Mouse (Mus musculus): ENCODE results near the gene Zfp961.
"Not testable (repeated sequence)": the region's sequence is repeated elsewhere in the genome, so short reads cannot be mapped to it uniquely, and the experiment has no call there.

Gene Zfp961

DNA sequence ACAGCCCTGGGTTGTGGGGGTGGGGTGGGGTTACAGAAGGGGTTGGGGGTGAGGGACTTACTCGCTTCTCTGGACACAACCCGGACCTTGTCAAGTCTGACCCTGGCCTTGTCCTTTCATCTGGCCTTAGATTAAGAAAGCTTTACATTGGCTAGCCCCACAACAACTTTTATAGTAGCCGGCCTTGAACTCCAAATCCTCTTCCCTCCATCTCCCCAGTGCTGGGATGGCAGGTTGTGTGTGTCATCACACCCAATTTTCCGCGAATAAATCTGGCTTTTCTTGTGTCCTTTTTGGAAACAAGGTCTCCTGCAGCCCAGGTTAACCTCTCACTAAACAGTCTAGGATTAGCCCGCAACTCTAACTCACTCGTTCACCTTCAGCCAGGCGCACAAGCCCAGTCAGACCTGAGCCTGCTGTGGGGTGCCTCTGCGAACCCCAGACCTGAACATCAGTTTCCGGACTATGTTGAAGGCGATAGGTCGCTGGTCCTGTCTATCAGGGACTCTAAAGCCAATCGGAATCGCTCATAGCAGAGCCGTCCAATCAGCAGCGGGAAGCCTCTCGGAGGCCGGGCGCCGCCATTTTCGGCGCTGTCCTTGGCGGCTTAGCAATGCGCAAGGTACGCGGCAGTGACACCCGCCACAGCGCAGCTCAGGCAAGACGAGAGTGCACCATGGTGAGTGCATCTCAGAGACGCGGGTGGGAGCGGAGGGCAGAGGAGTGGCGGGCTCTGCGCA is at the start of gene Zfp961:
Gene Zfp961 (plus strand): TSS at position 557 of the 740 bp plus-strand sequence.
- peak; percentile 98 for DNase-seq

GRCm38 (mm10) chr8:71903084-71903483 is 47.8 kb upstream of the Zfp961 start:
- DNase-seq = not testable (repeated sequence)

- no peak for DNase-seq
These were observed 44.0 kb upstream of the Zfp961 start for GRCm38 (mm10) chr8:71906809-71907208.

- no peak for DNase-seq
These were observed 43.0 kb upstream of the Zfp961 start for GRCm38 (mm10) chr8:71907798-71908257.

GRCm38 (mm10) chr8:71908309-71909261 is 42.3 kb upstream of the Zfp961 start, which contains the start of the genes Zfp882 and Zfp617:
TSS of gene Zfp882 (plus strand) at chr8:71908608.
TSS of gene Zfp617 (plus strand) at chr8:71908635.
- DNase-seq = peak; percentile 84 to 88

DNA sequence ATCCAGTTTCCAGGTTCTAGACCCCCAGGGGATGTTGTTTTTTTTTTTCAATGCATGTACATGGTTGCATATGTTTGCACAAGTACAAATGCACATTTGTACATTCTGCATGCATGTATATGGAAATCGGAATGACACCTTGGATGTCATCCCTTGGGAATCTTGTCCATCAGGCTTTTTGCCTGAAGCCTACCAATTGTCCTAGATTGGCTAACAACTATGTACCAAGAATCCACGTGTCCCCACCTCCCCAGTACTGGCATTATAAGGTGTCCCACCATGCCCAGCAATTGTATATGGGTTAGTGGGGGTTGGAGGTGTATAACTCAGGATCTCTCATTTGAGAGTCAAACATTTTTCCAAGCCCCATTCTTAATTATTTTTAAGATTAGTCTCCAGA is 38.6 kb upstream of the Zfp961 start:
- no peak for DNase-seq

DNA sequence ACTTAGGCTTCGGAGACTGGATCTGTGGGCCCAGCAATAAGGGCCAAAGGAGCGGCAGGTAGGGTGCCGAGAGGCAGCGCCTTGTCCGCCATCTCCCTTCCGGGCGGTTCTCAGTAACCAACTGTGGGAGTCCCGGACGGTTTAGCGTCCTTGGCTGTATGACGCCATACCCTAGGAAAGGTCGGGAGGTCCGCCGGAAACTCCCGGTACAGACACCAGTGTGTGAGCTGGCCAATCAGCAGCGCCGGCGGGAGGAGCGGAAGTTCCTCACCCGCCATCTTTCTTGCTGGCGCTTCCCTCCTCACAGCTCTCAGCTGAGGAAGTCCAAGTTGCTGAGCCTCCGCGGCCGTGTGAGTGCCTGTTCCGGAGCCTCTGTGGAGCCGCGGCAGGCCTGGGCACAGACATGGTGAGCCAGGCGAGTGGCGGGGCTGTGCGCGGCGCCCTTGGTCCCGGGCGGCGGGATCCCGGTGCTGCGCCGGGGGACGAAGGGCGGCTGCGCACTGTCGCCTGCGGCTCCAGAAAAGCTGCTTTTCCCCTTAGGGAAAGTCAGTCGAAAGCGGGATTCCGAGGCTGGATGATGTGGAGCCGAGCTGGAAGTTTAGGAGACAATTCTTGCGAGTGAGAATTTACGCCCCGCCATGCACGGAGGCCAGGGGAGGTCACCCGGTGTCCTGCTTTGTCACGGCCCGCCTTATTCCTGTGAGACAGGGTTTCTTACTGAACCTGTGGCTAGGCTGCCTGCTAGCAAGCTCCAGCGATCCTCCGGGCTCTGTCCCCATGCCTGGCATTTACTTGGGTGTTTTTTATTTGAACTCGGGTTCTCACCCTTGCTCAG is 28.1 kb upstream of the Zfp961 start:
- peak; percentile 91 to 96 for DNase-seq

DNA sequence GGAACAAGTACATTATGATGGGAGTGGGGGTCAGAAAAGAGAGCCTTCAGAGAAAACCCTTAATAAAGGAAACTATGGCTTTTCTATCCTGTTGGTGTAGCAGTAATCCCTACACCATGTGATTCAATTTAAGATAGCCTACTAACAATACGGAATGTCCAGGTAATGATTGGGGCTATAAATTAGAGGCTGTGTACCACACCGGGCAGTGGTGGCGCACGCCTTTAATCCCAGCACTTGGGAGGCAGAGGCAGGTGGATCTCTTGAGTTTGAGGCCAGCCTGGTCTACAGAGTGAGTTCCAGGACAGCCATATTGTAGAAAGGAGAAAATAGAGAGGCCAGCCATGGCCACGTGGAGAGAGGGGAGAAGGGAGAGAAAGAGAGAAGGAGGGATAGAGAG is 25.0 kb upstream of the Zfp961 start:
- no peak for DNase-seq

DNA sequence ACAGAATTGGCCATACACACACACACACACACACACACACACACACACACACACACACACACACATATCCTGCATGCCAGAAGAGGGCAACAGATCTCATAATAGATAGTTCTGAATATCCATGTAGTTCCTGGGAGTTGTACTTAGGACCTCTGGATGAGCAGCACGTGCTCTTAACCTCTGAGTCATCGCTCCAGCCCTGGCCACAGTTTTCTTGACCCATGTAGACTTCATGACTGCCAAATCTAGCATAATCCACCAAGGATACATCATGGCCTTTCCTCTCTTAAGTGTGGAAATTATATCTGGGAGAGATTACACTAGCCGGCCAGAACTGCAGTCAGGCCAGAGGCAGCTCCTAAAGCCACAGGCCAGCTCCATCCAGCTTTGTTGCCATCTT is 24.3 kb upstream of the Zfp961 start:
- no peak for DNase-seq

- DNase-seq = no peak
These were observed 23.1 kb upstream of the Zfp961 start for GRCm38 (mm10) chr8:71927779-71928178.

DNA sequence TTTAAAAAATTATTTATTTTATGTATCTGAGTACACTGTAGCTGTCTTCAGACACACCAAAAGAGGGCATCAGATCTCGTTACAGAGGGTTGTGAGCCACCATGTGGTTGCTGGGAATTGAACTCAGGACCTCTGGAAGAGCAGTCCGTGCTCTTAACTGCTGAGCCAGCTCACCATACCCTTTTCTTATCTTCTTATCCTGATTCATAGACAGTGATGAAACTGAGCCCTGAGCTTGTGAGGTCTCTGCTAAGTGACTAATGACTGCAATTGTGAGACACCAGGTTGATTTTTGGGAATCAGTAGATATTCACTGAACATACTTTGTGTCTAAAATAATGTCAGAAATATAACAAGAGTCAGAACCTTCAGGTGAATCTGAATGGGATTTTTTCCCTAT is 12.8 kb upstream of the Zfp961 start:
- not testable (repeated sequence) for DNase-seq

GRCm38 (mm10) chr8:71940293-71941208 is 10.3 kb upstream of the Zfp961 start:
- DNase-seq = no peak

- no peak for DNase-seq
These were observed 9.1 kb upstream of the Zfp961 start for GRCm38 (mm10) chr8:71941776-71942175.

DNA sequence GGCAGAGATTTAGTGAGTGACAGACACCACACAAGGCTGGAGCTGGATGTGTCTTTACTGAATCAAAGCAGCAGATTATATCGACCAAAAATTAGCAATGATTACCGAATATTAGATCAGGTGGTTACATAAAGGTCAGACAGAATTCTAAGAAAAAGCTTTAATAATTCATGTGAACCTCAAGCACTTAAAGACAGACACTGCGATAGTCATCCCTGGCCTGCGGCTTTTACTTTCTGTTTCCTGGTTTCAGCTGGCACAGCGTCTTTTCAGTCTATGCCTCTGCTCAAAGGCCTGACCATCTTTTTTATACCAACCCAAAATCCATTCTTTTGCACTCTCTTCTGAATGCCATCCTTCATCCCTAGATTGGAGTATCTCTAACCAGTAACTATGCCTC is 2.2 kb upstream of the Zfp961 start:
- DNase-seq = no peak

DNA sequence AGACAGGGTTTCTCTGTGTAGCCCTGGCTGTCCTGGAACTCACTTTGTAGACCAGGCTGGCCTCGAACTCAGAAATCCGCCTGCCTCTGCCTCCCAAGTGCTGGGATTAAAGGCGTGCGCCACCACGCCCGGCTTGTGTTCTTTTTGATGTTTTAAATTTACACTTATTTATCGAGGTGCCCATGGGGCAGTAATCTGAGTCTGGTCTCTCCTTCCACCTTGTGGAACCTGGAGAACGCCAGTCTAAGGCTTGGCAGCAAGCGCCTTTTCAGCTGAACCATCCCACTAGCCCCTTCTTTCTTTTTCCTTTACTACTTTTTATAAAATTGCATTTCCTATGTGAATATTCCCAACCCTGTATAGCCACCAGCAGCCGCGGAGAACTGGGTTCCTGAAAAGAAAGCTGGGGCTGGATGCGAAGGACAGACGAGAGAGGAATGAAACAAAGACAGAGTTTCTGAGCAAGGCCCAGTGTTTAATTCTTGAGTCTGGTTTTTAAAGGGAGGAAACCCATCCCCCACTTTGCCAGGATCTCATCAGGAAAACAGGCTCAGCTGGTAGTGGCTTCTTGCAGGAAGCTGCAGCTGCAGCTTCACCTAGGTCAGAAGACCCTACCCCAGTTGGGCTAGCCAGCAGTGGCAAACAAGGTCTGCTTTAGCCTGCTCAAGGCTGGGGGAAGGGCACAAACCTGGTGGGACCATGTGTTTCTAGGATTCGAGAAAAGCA is 761 bp downstream of the Zfp961 start:
- peak; percentile 18 to 19 for DNase-seq

DNA sequence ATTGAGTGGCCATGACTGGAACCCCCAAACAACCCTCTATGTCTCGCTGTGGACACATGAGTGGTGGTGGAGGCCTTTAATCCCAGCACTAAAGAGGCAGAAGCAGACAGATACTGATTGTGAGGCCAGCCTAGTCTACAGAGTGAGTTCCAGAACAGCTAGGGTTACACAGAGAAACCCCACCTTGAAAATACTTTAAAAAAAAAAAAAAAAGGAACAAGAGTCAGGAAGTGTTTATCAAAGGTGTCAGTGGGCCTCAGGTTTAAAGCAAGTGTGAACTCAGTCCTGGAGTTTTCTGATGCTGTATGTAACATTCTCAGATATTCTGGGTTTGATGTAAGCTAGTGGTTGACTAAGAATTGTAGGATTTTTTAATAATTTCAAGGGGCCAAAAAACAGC is 1.7 kb downstream of the Zfp961 start:
- DNase-seq = no peak

GRCm38 (mm10) chr8:71952961-71953700 is 2.3 kb downstream of the Zfp961 start:
- DNase-seq = not testable (repeated sequence)

- DNase-seq = no peak
These were observed 3.8 kb downstream of the Zfp961 start for GRCm38 (mm10) chr8:71954666-71955065.

DNA sequence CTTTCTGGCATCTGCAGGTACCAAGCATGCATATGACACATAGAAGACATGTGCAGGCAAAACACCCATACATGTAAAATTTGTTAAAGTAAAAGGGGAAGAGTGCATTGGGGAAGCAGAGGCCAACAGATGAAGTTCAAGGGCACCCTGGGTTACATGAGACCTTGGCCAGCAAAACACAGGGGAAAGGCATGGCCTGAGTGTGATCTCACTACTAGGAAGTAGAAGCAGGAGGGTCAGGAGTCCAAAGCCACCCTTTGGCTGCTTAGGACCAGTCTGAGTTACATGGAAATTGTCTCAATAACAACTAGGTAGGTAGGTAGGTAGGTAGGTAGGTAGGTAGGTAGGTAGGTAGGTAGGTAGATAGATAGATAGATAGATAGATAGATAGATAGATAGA is 9.6 kb downstream of the Zfp961 start:
- DNase-seq = no peak

GRCm38 (mm10) chr8:71961796-71962195 is 11.0 kb downstream of the Zfp961 start:
- DNase-seq = no peak

All from thymus, postnatal 36 days (tissue).